Mouse (Mus musculus) hindlimb bud, embryonic 11.5 days (tissue): ENCODE measurements around the gene Nt5e.

Source experiments
- DNase-seq: peaks from one replicate; pipeline ENCODE4 v3.0.0-alpha.2; 2012; ENCODE audit warnings: low read depth, low spot score; ENCODE audit errors: extremely low spot score

The Nt5e gene

GRCm38 (mm10) chr9:88380542-88380941, 53.5 kb downstream of the Nt5e start:
- no peak for DNase-seq

GRCm38 (mm10) chr9:88388826-88389225, 61.8 kb downstream of the Nt5e start:
- no peak for DNase-seq

GRCm38 (mm10) chr9:88394852-88395251, 67.9 kb downstream of the Nt5e start:
- no peak for DNase-seq

GRCm38 (mm10) chr9:88398461-88398860, 71.5 kb downstream of the Nt5e start:
- DNase-seq = no peak

- no peak for DNase-seq
Measured at GRCm38 (mm10) chr9:88404088-88404487, 77.1 kb downstream of the Nt5e start.

- DNase-seq = no peak
Measured at GRCm38 (mm10) chr9:88404515-88404914, 77.5 kb downstream of the Nt5e start.

GRCm38 (mm10) chr9:88409978-88410377, 83.0 kb downstream of the Nt5e start:
- no peak for DNase-seq

GRCm38 (mm10) chr9:88416752-88417151, 89.8 kb downstream of the Nt5e start:
- no peak for DNase-seq
